Mouse (Mus musculus) left cerebral cortex, postnatal 36 days (tissue): ENCODE measurements at regions not wholly inside any gene's neighbourhood (a gene's known extent, or its start where the extent isn't known, plus 50 kb on each side); places are given as distances from the start of the nearest gene placed in this dataset.
A peak's percentile ranks its signal among the peaks of the same experiment; 100 is the strongest.

ENCODE experiments used
- DNase-seq, 2 experiments: peaks; one replicate each; pipeline ENCODE4 v3.0.0; 2021 to 2022; ENCODE audit warnings: low spot score in 2 of 2, mixed read lengths in 1 of 2
- intact Hi-C: fragments of 180-260 bp; cut with DNase I; formaldehyde crosslinking; loops from one replicate; pipeline ENCODE4 v1.15.1; 2025

- no peak for DNase-seq
- intact Hi-C loops, result no loop called here
Measured at GRCm38 (mm10) chr4:35417866-35418265, 191.9 kb upstream of the C9orf72 start.

GRCm38 (mm10) chr4:35413488-35413887, 187.5 kb upstream of the C9orf72 start:
- no peak for DNase-seq
- intact Hi-C loops, result no loop called here

- DNase-seq, result no peak
- intact Hi-C loops, result no loop called here
Measured at GRCm38 (mm10) chr4:35405301-35406006, 179.5 kb upstream of the C9orf72 start.

GRCm38 (mm10) chr4:35404068-35404467, 178.1 kb upstream of the C9orf72 start:
- intact Hi-C loops, result no loop called here
- no peak for DNase-seq

- DNase-seq, result no peak
- intact Hi-C loops, result no loop called here
Measured at GRCm38 (mm10) chr4:35403594-35403993, 177.6 kb upstream of the C9orf72 start.

- intact Hi-C loops, result no loop called here
- DNase-seq, result no peak
Measured at GRCm38 (mm10) chr4:35402376-35403133, 176.6 kb upstream of the C9orf72 start.

GRCm38 (mm10) chr4:35401783-35402182, 175.8 kb upstream of the C9orf72 start:
- intact Hi-C loops, result loop anchor here (2.0 kb wide), 1 partner anchor 55 kb away; no protein-coding TSS in a partner anchor
- no peak for DNase-seq

GRCm38 (mm10) chr4:35400511-35400910, 174.5 kb upstream of the C9orf72 start:
- intact Hi-C loops, result loop anchor here (2.0 kb wide), 1 partner anchor 54 kb away; no protein-coding TSS in a partner anchor

GRCm38 (mm10) chr4:35395583-35395877, 169.6 kb upstream of the C9orf72 start:
- intact Hi-C loops, result no loop called here
- DNase-seq, result no peak

More at GRCm38 (mm10) chr4:35400511-35400910, 174.5 kb upstream of the C9orf72 start:
- peak; percentile 74 to 79 for DNase-seq

- DNase-seq, result no peak
- intact Hi-C loops, result no loop called here
Measured at GRCm38 (mm10) chr4:35394821-35395582, 169.0 kb upstream of the C9orf72 start.

- intact Hi-C loops, result loop anchor here (10.0 kb wide), 1 partner anchor 1579 kb away; the partner anchor contains the start of gene Lingo2
Measured at GRCm38 (mm10) chr4:35375791-35376190, 149.8 kb upstream of the C9orf72 start.

GRCm38 (mm10) chr4:35373213-35373860, 147.4 kb upstream of the C9orf72 start:
- DNase-seq, result no peak
- intact Hi-C loops, result loop anchor here (10.0 kb wide), 1 partner anchor 1581 kb away; the partner anchor contains the start of gene Lingo2

More at GRCm38 (mm10) chr4:35375791-35376190, 149.8 kb upstream of the C9orf72 start:
- DNase-seq, result no peak

- DNase-seq, result peak; percentile 74
- intact Hi-C loops, result loop anchor here (10.0 kb wide), 1 partner anchor 1582 kb away; the partner anchor contains the start of gene Lingo2
Measured at GRCm38 (mm10) chr4:35372528-35373212, 146.7 kb upstream of the C9orf72 start.

GRCm38 (mm10) chr4:35364161-35364560, 138.2 kb upstream of the C9orf72 start:
- intact Hi-C loops, result no loop called here

GRCm38 (mm10) chr4:35362176-35362575, 136.2 kb upstream of the C9orf72 start:
- no peak for DNase-seq
- intact Hi-C loops, result no loop called here

More at GRCm38 (mm10) chr4:35364161-35364560, 138.2 kb upstream of the C9orf72 start:
- DNase-seq, result no peak

GRCm38 (mm10) chr4:35359376-35359775, 133.4 kb upstream of the C9orf72 start:
- no peak for DNase-seq
- intact Hi-C loops, result no loop called here

- DNase-seq, result no peak
- intact Hi-C loops, result no loop called here
Measured at GRCm38 (mm10) chr4:35356904-35357563, 131.1 kb upstream of the C9orf72 start.

- no peak for DNase-seq
- intact Hi-C loops, result no loop called here
Measured at GRCm38 (mm10) chr4:35356051-35356450, 130.1 kb upstream of the C9orf72 start.
